Mouse (Mus musculus) adrenal gland, adult 2 months (tissue): Measurements from ENCODE around the gene Hnrnpc. TPM values are rescaled to one million over a fixed set of nuclear protein-coding genes. Genes with fewer than 3 reads are reported as not detected.

Source experiments
- polyA plus RNA-seq: library from polyadenylated mRNA; depleted of rRNA; stranded (reverse); fragments of >200 nt; gene quantifications from 2 replicates; pipeline ENCODE4 v1.2.3, GENCODE M21; 2012; rRNA removed
- total RNA-seq, 2 experiments: library from RNA; stranded (reverse); gene quantifications; 2 replicates each; pipeline ENCODE4 v1.2.3; 2021

Gene Hnrnpc
- total and polyA plus RNA-seq, 3 experiments = 40.6 to 298 (median 240) TPM

Other genes starting within 250 kb of the Hnrnpc start
- gene Mettl17, start 219.2 kb downstream of the Hnrnpc start, total RNA-seq = 10 to 100 TPM; 31.0 to 33.4 TPM
- gene Mettl17, start 219.2 kb downstream of the Hnrnpc start, polyA plus RNA-seq = 48.8 and 99.4 TPM in 2 replicates
- under 1 TPM; 0.45 to 0.58 TPM for gene Slc39a2, start 211.1 kb downstream of the Hnrnpc start, total RNA-seq
- gene Slc39a2, start 211.1 kb downstream of the Hnrnpc start, polyA plus RNA-seq = 0.48 and 0.61 TPM in 2 replicates
- 100 to 1,000 TPM; 223 to 343 TPM for gene Ndrg2, start 189.9 kb downstream of the Hnrnpc start, total RNA-seq
- gene Ndrg2, start 189.9 kb downstream of the Hnrnpc start, polyA plus RNA-seq = 390 and 417 TPM in 2 replicates
- not detected for gene Tppp2, start 185.6 kb downstream of the Hnrnpc start, total RNA-seq
- gene Tppp2, start 185.6 kb downstream of the Hnrnpc start, polyA plus RNA-seq = not detected in 2 replicates
- not detected for gene Rnase13, start 181.3 kb downstream of the Hnrnpc start, total RNA-seq
- gene Rnase13, start 181.3 kb downstream of the Hnrnpc start, polyA plus RNA-seq = not detected in 2 replicates
- gene Arhgef40, start 119.3 kb downstream of the Hnrnpc start, total RNA-seq = 10 to 100 TPM; 39.7 to 56.9 TPM
- 97.8 and 107 TPM in 2 replicates for gene Arhgef40, start 119.3 kb downstream of the Hnrnpc start, polyA plus RNA-seq
- gene Tmem253, start 88.4 kb downstream of the Hnrnpc start, total RNA-seq = 1 to 10 TPM; 1.6 to 2.1 TPM
- gene Tmem253, start 88.4 kb downstream of the Hnrnpc start, polyA plus RNA-seq = 0.36 and 0.83 TPM in 2 replicates
- 10 to 100 TPM; 40.7 to 52.9 TPM for gene Zfp219, start 83.3 kb downstream of the Hnrnpc start, total RNA-seq
- 133 and 156 TPM in 2 replicates for gene Zfp219, start 83.3 kb downstream of the Hnrnpc start, polyA plus RNA-seq
- not detected for gene Olfr221, start 61.6 kb downstream of the Hnrnpc start, total RNA-seq
- not detected in 2 replicates for gene Olfr221, start 61.6 kb downstream of the Hnrnpc start, polyA plus RNA-seq
- gene Rpgrip1, start 6.7 kb upstream of the Hnrnpc start, total RNA-seq = 1 to 10 TPM in 1 of 2 experiments, under 1 TPM in 1; 0.26 to 1.2 TPM
- 0.33 and 0.55 TPM in 2 replicates for gene Rpgrip1, start 6.7 kb upstream of the Hnrnpc start, polyA plus RNA-seq
- gene Supt16, start 93.4 kb upstream of the Hnrnpc start, total RNA-seq = 10 to 100 TPM; 48.2 to 55.7 TPM
- gene Supt16, start 93.4 kb upstream of the Hnrnpc start, polyA plus RNA-seq = 3.6 and 4.6 TPM in 2 replicates
- 10 to 100 TPM; 70.7 to 79.1 TPM for gene Chd8, start 153.8 kb upstream of the Hnrnpc start, total RNA-seq
- 21.8 and 26.7 TPM in 2 replicates for gene Chd8, start 153.8 kb upstream of the Hnrnpc start, polyA plus RNA-seq
- 10 to 100 TPM; 51.4 to 58.2 TPM for gene Tox4, start 175.1 kb upstream of the Hnrnpc start, total RNA-seq
- gene Tox4, start 175.1 kb upstream of the Hnrnpc start, polyA plus RNA-seq = 20.2 and 26.3 TPM in 2 replicates
- gene Rab2b, start 175.5 kb upstream of the Hnrnpc start, total RNA-seq = 10 to 100 TPM; 39.1 to 48.7 TPM
- 10.7 and 12.4 TPM in 2 replicates for gene Rab2b, start 175.5 kb upstream of the Hnrnpc start, polyA plus RNA-seq
- 10 to 100 TPM; 37.1 to 55.0 TPM for gene Mettl3, start 201.1 kb upstream of the Hnrnpc start, total RNA-seq
- 22.4 and 24.5 TPM in 2 replicates for gene Mettl3, start 201.1 kb upstream of the Hnrnpc start, polyA plus RNA-seq
- gene Sall2, start 224.7 kb upstream of the Hnrnpc start, total RNA-seq = 10 to 100 TPM in 1 of 2 experiments, 1 to 10 TPM in 1; 4.4 to 10.5 TPM
- 6.1 and 6.4 TPM in 2 replicates for gene Sall2, start 224.7 kb upstream of the Hnrnpc start, polyA plus RNA-seq